Mouse (Mus musculus): ENCODE measurements around the gene BC100530.
"Not testable (repeated sequence)": the region's sequence is repeated elsewhere in the genome, so short reads cannot be mapped to it uniquely, and the experiment has no call there.

Gene BC100530

DNA sequence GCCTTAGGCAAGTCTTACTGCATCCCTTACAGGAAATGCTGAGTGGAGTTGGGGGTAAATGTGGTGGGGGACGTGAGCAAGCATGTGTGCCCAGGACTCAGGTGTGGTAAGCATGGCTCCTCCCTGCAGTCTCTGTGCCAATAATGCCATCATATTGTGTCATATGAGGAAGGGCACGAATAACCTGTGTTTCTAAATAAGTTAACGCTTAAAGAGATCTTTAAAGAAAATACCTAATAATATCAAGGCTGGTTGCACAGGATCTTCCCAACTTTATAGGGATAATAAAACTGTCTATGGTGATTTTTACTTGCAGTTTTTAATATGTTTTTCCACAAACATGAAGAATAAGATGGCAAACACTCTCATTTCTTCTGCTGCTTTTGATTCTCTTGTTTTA lies at the start of gene BC100530:
Gene BC100530, minus strand, starts transcription at position 101 of the 400 bp plus-strand sequence.
- not testable (repeated sequence) for DNase-seq (ENCODE audit: inconsistent ontology term)

DNA sequence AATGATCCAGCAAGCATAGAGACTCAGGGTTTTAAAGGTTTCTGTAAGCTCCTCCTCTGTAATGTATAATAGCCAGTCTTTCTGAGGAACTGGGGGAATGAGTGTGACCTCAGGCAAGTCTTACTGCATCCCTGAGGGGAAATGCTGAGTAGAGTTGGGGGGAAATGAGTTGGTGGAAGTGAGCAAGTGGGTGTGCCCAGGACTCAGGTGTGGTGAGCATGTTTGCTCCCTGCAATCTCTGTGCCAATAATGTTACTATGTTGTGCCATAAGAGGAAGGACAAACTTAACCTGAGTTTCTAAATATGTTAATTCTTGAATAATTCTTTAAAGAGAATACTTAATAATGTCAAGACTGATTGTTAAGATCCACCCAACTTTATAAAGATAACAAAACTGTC lies 40.8 kb upstream of the BC100530 start, which contains the start of gene Stfa2:
Gene Stfa2, minus strand, starts transcription at position 101 of the 400 bp plus-strand sequence.
- no peak for DNase-seq (ENCODE audit: inconsistent ontology term)

DNA sequence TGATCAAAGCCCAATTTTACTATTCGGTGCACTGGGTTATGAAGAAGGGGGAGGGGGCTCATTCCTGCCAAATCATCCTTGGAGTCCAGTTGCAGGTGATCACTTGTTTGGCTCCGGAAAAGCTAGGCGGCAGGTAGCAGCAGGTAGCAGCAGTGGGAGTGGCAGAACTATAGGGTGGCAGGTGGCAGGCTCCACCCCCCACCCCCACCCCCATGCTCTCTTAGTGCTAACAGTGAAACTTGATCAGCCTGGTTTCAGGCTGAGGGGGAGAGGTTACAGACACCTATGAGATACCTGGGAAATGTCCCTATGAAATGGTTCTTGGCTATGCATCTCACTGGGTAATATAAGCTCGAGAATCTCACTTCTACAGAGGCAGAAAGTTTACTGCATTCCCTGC lies 21.5 kb upstream of the BC100530 start:
- DNase-seq (ENCODE audit: inconsistent ontology term), result no peak

DNA sequence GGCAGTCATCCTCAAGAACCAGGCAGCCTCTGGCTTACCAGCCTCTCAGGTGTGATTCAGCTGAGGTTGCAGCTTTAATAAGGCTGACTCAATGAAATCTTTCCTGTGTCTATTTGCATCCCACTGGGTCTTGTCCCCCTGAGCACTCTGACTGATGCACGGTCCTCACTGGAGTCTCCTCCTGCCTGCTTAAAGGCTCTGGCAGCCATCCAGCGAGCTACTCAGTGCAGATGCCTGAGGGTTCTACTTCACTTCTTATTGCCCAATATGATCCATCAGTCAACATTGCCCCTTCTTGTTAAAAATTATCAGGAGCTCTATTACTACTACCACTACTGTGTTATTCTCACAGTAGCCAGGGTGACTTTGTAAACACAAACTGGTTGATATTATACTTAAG lies 30.4 kb downstream of the BC100530 start:
- DNase-seq (ENCODE audit: inconsistent ontology term), result no peak

DNA sequence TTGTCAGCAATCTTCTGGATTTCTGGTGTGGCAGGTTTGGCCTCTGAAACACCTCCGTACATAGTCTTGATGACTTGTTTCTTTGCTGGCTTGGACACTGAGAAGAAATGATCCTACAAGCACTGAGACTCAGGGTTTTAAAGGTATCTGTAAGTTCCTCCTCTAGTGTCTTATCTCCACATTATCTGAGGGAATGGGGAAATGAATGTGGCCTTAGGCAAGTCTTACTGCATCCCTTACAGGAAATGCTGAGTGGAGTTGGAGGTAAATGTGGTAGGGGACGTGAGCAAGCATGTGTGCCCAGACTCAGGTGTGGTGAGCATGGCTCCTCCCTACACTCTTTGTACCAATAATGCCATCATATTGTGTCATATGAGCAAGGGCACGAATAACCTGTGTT lies 33.3 kb downstream of the BC100530 start, which contains the start of gene BC117090:
Gene BC117090, minus strand, starts transcription at position 101 of the 400 bp plus-strand sequence.
- no peak for DNase-seq (ENCODE audit: inconsistent ontology term)

DNA sequence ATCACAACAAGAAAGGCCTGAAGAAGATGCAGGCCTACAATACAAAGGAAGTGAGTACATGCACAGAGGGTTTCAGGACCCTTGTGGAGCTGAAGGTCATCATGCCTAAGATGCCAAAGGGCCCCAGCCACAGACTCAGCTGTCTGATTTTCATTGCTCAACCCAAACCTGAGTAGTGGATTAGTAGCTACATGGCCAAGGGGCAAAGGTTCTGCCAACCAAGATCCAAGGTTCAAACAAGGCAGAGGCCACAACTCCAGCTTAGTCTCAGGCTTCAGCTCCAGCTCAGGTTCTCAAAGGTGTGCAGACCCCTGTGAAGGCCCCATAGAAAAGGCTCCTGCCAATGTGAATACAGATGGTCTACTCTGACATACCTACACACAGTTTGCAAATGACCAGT lies 48.3 kb downstream of the BC100530 start:
- DNase-seq (ENCODE audit: inconsistent ontology term), result no peak

DNA sequence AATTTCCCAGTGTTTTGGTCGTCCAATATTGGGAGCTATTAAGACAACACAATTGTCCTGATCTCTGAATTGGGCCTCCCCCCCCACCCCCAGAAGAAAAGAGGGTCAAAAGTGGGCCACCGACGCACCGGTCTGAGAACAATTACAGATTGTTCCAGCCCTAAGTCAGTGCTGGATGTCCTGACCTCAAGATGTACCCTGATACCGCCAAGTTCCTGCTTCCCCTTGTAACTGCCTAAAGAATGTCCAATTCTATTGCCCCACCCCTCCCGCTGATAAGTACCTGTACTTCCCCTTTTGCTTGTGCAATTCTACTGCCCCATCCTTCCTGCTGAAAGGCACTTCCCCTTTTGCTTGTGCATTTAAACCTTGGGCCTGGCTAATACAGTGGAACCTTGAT lies 51.4 kb downstream of the BC100530 start:
- not testable (repeated sequence) for DNase-seq (ENCODE audit: inconsistent ontology term)
